In genomic region chr9:46230450-46230975, GRCm38 (mm10) we compare ENCODE assay signal across 8 mouse cellular contexts. TPM values are rescaled to one million over a fixed set of nuclear protein-coding genes. Genes with fewer than 3 reads are reported as not detected.
DNase-seq lines count a peak whose midpoint lies in the region; ATAC-seq and TF ChIP-seq lines count a peak whose summit lies in the region.

No protein-coding gene starts in this region.

- peak overlapping the region; percentile 66 for H3K9ac ChIP-seq in embryonic facial prominence, embryonic 14.5 days (ENCODE audit: low read depth, low read length)
- H3K9ac ChIP-seq in intestine, embryonic 16.5 days (ENCODE audit: low read depth, low read length): peak overlapping the region; percentile 74
- H3K9ac ChIP-seq in neural tube, embryonic 13.5 days: peak overlapping the region; percentile 60

- peak overlapping the region; percentile 72; the same call in 1 of the 2 replicates for H3K27ac ChIP-seq in layer of hippocampus, adult 2 months
- no peak overlapping the region for H3K27ac ChIP-seq in embryonic facial prominence, embryonic 14.5 days (replicated peaks; ENCODE audit: low read depth, low read length)
- H3K27ac ChIP-seq in intestine, embryonic 16.5 days (ENCODE audit: low read length): peak overlapping the region; percentile 82
- H3K27ac ChIP-seq in neural tube, embryonic 13.5 days (replicated peaks): 0 out of 2 replicates have a peak overlapping the region, but pooled peaks have one; percentile 0

- no peak for DNase-seq in layer of hippocampus, adult 2 months (ENCODE audit: low spot score in 2 of 2)
- no peak for DNase-seq in layer of hippocampus, adult 9-10 months (ENCODE audit: low spot score)
- DNase-seq in embryonic facial prominence, embryonic 14.5 days (ENCODE audit: low spot score): no peak
- DNase-seq in urinary bladder, adult 2 months (ENCODE audit: low spot score): no peak
- DNase-seq in kidney, postnatal 4 days: no peak
- DNase-seq in adipocyte (ENCODE audit: low spot score): no peak

- no peaks in the 10 kb centered on the region for H3K27me3 ChIP-seq in embryonic facial prominence, embryonic 14.5 days (replicated peaks; ENCODE audit: control insufficient read depth, insufficient read depth, low read length)
- no peaks in the 10 kb centered on the region for H3K27me3 ChIP-seq in intestine, embryonic 16.5 days (replicated peaks; ENCODE audit: control insufficient read depth, insufficient read depth, low read length)
- peaks cover 5% of the 10 kb centered on the region; the same call in 1 of the 2 replicates for H3K27me3 ChIP-seq in neural tube, embryonic 13.5 days

- ATAC-seq in embryonic facial prominence, embryonic 14.5 days (ENCODE audit: low read depth): peak; percentile 13; the same call in 1 of the 2 replicates
- peak; percentile 1; the same call in 1 of the 2 replicates for ATAC-seq in intestine, embryonic 16.5 days
- ATAC-seq in neural tube, embryonic 13.5 days (ENCODE audit: low read depth): peak; percentile 49

- WGBS in embryonic facial prominence, embryonic 14.5 days: 22% methylated on average over 13 of the region's 13 CpGs
- 7% methylated on average over 13 of the region's 13 CpGs for WGBS in intestine, embryonic 16.5 days
- 13% methylated on average over 13 of the region's 13 CpGs for WGBS in neural tube, embryonic 13.5 days

- H3K4me2 ChIP-seq in embryonic facial prominence, embryonic 14.5 days (ENCODE audit: low read depth, low read length): peak overlapping the region; percentile 80
- H3K4me2 ChIP-seq in intestine, embryonic 16.5 days (ENCODE audit: low read depth, low read length): peak overlapping the region; percentile 89
- H3K4me2 ChIP-seq in neural tube, embryonic 13.5 days: peak overlapping the region; percentile 56

- 0 out of 2 replicates have a peak, but pooled peaks cover 3% of the 10 kb centered on the region for H3K4me1 ChIP-seq in embryonic facial prominence, embryonic 14.5 days (ENCODE audit: control insufficient read depth, insufficient read depth, low read length)
- peaks cover 13% of the 10 kb centered on the region for H3K4me1 ChIP-seq in intestine, embryonic 16.5 days (ENCODE audit: control insufficient read depth, insufficient read depth, low read length)
- H3K4me1 ChIP-seq in neural tube, embryonic 13.5 days (replicated peaks): peaks cover 8% of the 10 kb centered on the region

- H3K4me3 ChIP-seq in layer of hippocampus, adult 2 months: peak overlapping the region; percentile 44
- peak overlapping the region; percentile 44 for H3K4me3 ChIP-seq in embryonic facial prominence, embryonic 14.5 days (ENCODE audit: low read depth, low read length)
- H3K4me3 ChIP-seq in intestine, embryonic 16.5 days (ENCODE audit: low read length): peak overlapping the region; percentile 54
- peak overlapping the region; percentile 36 for H3K4me3 ChIP-seq in neural tube, embryonic 13.5 days

- no peaks in the 10 kb centered on the region for H3K36me3 ChIP-seq in embryonic facial prominence, embryonic 14.5 days (ENCODE audit: control insufficient read depth, insufficient read depth, low read length)
- no peaks in the 10 kb centered on the region for H3K36me3 ChIP-seq in intestine, embryonic 16.5 days (ENCODE audit: control insufficient read depth, insufficient read depth, low read length)
- no peaks in the 10 kb centered on the region for H3K36me3 ChIP-seq in neural tube, embryonic 13.5 days

- TF ChIP-seq CTCF in layer of hippocampus, adult 2 months (conservative IDR thresholded peaks at IDR 0.05): no peak

- H3K9me3 ChIP-seq in embryonic facial prominence, embryonic 14.5 days (ENCODE audit: control insufficient read depth, low read length): no peaks in the 10 kb centered on the region
- no peaks in the 10 kb centered on the region for H3K9me3 ChIP-seq in intestine, embryonic 16.5 days (ENCODE audit: control insufficient read depth, low read length)
- no peaks in the 10 kb centered on the region for H3K9me3 ChIP-seq in neural tube, embryonic 13.5 days

RNA-seq across cellular contexts. Expression of gene Apoa1, which starts 2.1 kb away (rescaled TPM):
- total RNA-seq in layer of hippocampus, adult 2 months (2021): not detected
- polyA plus RNA-seq in embryonic facial prominence, embryonic 14.5 days (2014; fragmentation: Nextera tagmentation; extraction: Ambion mirVana): 0.71 and 1.0 TPM in 2 replicates
- 3,214 and 4,275 TPM in 2 replicates for polyA plus RNA-seq in intestine, embryonic 16.5 days (2015; fragmentation: Nextera tagmentation; extraction: Ambion mirVana)
- polyA plus RNA-seq in neural tube, embryonic 13.5 days (2015; fragmentation: Nextera tagmentation; extraction: Ambion mirVana): 3.2 and 3.8 TPM in 2 replicates
- polyA plus RNA-seq in urinary bladder, adult 2 months (2012; rRNA removed): 0.51 and 0.87 TPM in 2 replicates

RNA-seq across cellular contexts. Expression of gene Apoc3, which starts 4.9 kb away (rescaled TPM):
- total RNA-seq in layer of hippocampus, adult 2 months (2021): 1 to 10 TPM in 1 of 2 experiments, not detected in 1; 1.0 TPM
- polyA plus RNA-seq in embryonic facial prominence, embryonic 14.5 days (2014; fragmentation: Nextera tagmentation; extraction: Ambion mirVana): not detected in 2 replicates
- polyA plus RNA-seq in intestine, embryonic 16.5 days (2015; fragmentation: Nextera tagmentation; extraction: Ambion mirVana): 590 and 929 TPM in 2 replicates
- not detected in 2 replicates for polyA plus RNA-seq in neural tube, embryonic 13.5 days (2015; fragmentation: Nextera tagmentation; extraction: Ambion mirVana)
- 0.34 and 0.68 TPM in 2 replicates for polyA plus RNA-seq in urinary bladder, adult 2 months (2012; rRNA removed)

RNA-seq across cellular contexts. Expression of gene Apoa4, which starts 10.0 kb away (rescaled TPM):
- total RNA-seq in layer of hippocampus, adult 2 months (2021): not detected
- 0.13 TPM in 1 of 2 replicates, not detected in the other for polyA plus RNA-seq in embryonic facial prominence, embryonic 14.5 days (2014; fragmentation: Nextera tagmentation; extraction: Ambion mirVana)
- polyA plus RNA-seq in intestine, embryonic 16.5 days (2015; fragmentation: Nextera tagmentation; extraction: Ambion mirVana): 1,729 and 3,070 TPM in 2 replicates
- 0.14 TPM in 1 of 2 replicates, not detected in the other for polyA plus RNA-seq in neural tube, embryonic 13.5 days (2015; fragmentation: Nextera tagmentation; extraction: Ambion mirVana)
- polyA plus RNA-seq in urinary bladder, adult 2 months (2012; rRNA removed): 0.04 TPM in 1 of 2 replicates, not detected in the other

RNA-seq across cellular contexts. Expression of gene Apoa5, which starts 37.9 kb away (rescaled TPM):
- total RNA-seq in layer of hippocampus, adult 2 months (2021): not detected
- polyA plus RNA-seq in embryonic facial prominence, embryonic 14.5 days (2014; fragmentation: Nextera tagmentation; extraction: Ambion mirVana): not detected in 2 replicates
- polyA plus RNA-seq in intestine, embryonic 16.5 days (2015; fragmentation: Nextera tagmentation; extraction: Ambion mirVana): 0.33 and 0.35 TPM in 2 replicates
- not detected in 2 replicates for polyA plus RNA-seq in neural tube, embryonic 13.5 days (2015; fragmentation: Nextera tagmentation; extraction: Ambion mirVana)
- not detected in 2 replicates for polyA plus RNA-seq in urinary bladder, adult 2 months (2012; rRNA removed)

RNA-seq across cellular contexts. Expression of gene Zpr1, which starts 42.4 kb away (rescaled TPM):
- 10 to 100 TPM; 34.4 to 41.1 TPM for total RNA-seq in layer of hippocampus, adult 2 months (2021)
- polyA plus RNA-seq in embryonic facial prominence, embryonic 14.5 days (2014; fragmentation: Nextera tagmentation; extraction: Ambion mirVana): 54.2 and 54.6 TPM in 2 replicates
- 47.6 and 50.0 TPM in 2 replicates for polyA plus RNA-seq in intestine, embryonic 16.5 days (2015; fragmentation: Nextera tagmentation; extraction: Ambion mirVana)
- polyA plus RNA-seq in neural tube, embryonic 13.5 days (2015; fragmentation: Nextera tagmentation; extraction: Ambion mirVana): 54.4 and 59.3 TPM in 2 replicates
- polyA plus RNA-seq in urinary bladder, adult 2 months (2012; rRNA removed): 30.3 and 33.5 TPM in 2 replicates

Comparison
In these comparisons a context has a peak if more than half of its experiments do, and no peak if none do; other contexts are left out.
1. RNA of gene Apoa1, which starts 2.1 kb away (polyA plus RNA-seq): 3,214 to 4,275 TPM in intestine, embryonic 16.5 days; 3.2 to 3.8 TPM in neural tube, embryonic 13.5 days, 0.71 to 1.0 TPM in embryonic facial prominence, embryonic 14.5 days and 0.51 to 0.87 TPM in urinary bladder, adult 2 months; every median in the first group is over 100 times any median in the second.
2. RNA of gene Apoc3, which starts 4.9 kb away (polyA plus RNA-seq): 590 to 929 TPM in intestine, embryonic 16.5 days; 0.34 to 0.68 TPM in urinary bladder, adult 2 months, not detected in embryonic facial prominence, embryonic 14.5 days and not detected in neural tube, embryonic 13.5 days; every median in the first group is over 100 times any median in the second.
3. RNA of gene Apoa4, which starts 10.0 kb away (polyA plus RNA-seq): 1,729 to 3,070 TPM in intestine, embryonic 16.5 days; 0.14 TPM in neural tube, embryonic 13.5 days, 0.13 TPM in embryonic facial prominence, embryonic 14.5 days and 0.04 TPM in urinary bladder, adult 2 months; every median in the first group is over 1,000 times any median in the second.
4. Peak in every context shown above with its lines, with median percentiles within 50 percentile points of each other: H3K4me3 ChIP-seq, ATAC-seq, H3K4me2 ChIP-seq and H3K9ac ChIP-seq.